Mouse (Mus musculus) heart, postnatal 0 days (tissue): ENCODE measurements around the gene Rhoh. TPM values are rescaled to one million over a fixed set of nuclear protein-coding genes. Genes with fewer than 3 reads are reported as not detected.

Source experiments
- ATAC-seq: fragments of 200-750 bp; cut with Nextera tagmentation; 2 replicates; pipeline ENCODE4 v1.8.0; 2017; ENCODE audit warnings: low read depth, moderate number of reproducible peaks, moderate library complexity; ENCODE audit not compliant: insufficient read depth
- DNase-seq: peaks from one replicate; pipeline ENCODE4 v3.0.0-alpha.2; 2016; ENCODE audit warnings: low spot score
- H3K27ac ChIP-seq: fragments of 300-500 bp; sonication (generic); 2 replicates; pipeline ENCODE4 v1.5.1; 2014; ENCODE audit warnings: low read depth, mild to moderate bottlenecking
- H3K27me3 ChIP-seq: fragments of 300-500 bp; sonication (generic); 2 replicates; pipeline ENCODE4 v1.6.1; 2014; ENCODE audit warnings: low read length, mixed read lengths; ENCODE audit not compliant: control insufficient read depth, insufficient read depth
- H3K36me3 ChIP-seq: fragments of 300-500 bp; sonication (generic); replicated peaks from 2 replicates; pipeline ENCODE4 v1.6.1; 2014; ENCODE audit warnings: low read length, mixed read lengths; ENCODE audit not compliant: control insufficient read depth, insufficient read depth
- H3K4me1 ChIP-seq: fragments of 300-500 bp; sonication (generic); 2 replicates; pipeline ENCODE4 v1.6.1; 2014; ENCODE audit warnings: antibody characterized with exemption; ENCODE audit not compliant: control insufficient read depth, insufficient read depth
- H3K4me2 ChIP-seq: fragments of 300-500 bp; sonication (generic); 2 replicates; pipeline ENCODE4 v1.6.1; 2014; ENCODE audit warnings: low read depth, mild to moderate bottlenecking, low read length, moderate library complexity
- H3K4me3 ChIP-seq: fragments of 300-500 bp; sonication (generic); 2 replicates; pipeline ENCODE4 v1.5.1; 2014; ENCODE audit warnings: low read depth, low read length
- H3K9ac ChIP-seq: fragments of 300-500 bp; sonication (generic); replicated peaks from 2 replicates; pipeline ENCODE4 v1.6.1; 2014; ENCODE audit warnings: low read depth, low read length, mixed read lengths
- H3K9me3 ChIP-seq: fragments of 300-500 bp; sonication (generic); replicated peaks from 2 replicates; pipeline ENCODE4 v1.6.1; 2016; ENCODE audit warnings: low read length; ENCODE audit not compliant: control insufficient read depth
- CTCF ChIP-seq: IDR thresholded peaks from 2 replicates; pipeline ENCODE4 v1.5.1; 2016; ENCODE audit warnings: antibody characterized with exemption, control low read depth, low read depth
- EP300 ChIP-seq: IDR thresholded peaks from 2 replicates; pipeline ENCODE4 v1.6.1; 2016; ENCODE audit warnings: antibody characterized with exemption, low read depth
- WGBS: fragments of 180-500 bp; shearing (Covaris S2); extraction: QIAGEN DNeasy Blood & Tissue Kit; methylation state at CpG from one replicate; pipeline ENCODE4 v1.1.7; 2014; 5-methylcytosine and 5-hydroxymethylcytosine counted together
- polyA plus RNA-seq: library from polyadenylated mRNA; unstranded; fragments of >200 nt; fragmentation: Nextera tagmentation; extraction: Ambion mirVana; gene quantifications from 2 replicates; pipeline ENCODE4 v1.2.1, GENCODE M21; 2015
- total RNA-seq: library from RNA; depleted of rRNA; stranded (reverse); fragments of >200 nt; gene quantifications from 2 replicates; pipeline ENCODE4 v1.2.3, GENCODE M21; 2014; ENCODE audit warnings: low replicate concordance

Rhoh gene
- total and polyA plus RNA-seq, 2 experiments from 2014 or later: 0.34 to 0.41 TPM

DNA sequence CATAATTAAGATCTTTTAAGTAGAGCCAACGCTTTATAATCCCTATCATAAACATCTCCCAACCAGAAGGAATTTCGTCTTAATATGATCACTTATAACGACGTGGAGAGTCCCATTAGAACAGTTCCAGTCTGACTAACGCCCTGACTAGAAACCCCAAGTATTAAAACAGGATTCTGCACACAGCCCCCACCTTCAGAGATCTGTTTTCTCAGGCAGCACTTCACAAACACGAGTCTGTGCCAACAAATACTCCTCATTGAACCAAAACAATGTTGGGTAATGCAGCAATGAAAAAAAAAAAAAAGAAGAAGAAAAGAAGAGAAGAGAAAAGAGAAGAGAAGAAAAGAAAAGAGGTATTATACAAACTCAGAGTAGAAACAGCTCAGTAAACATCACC, 1.6 kb upstream of the Rhoh start:
- peak; percentile 30 for DNase-seq
- 47% methylated on average over 6 of the region's 6 CpGs for WGBS
- peak overlapping the region; percentile 36; the same call in 1 of the 2 replicates for H3K4me2 ChIP-seq
- no peak overlapping the region for H3K4me3 ChIP-seq
- H3K9me3 ChIP-seq: no peaks in the 10 kb centered on the region
- no peak for ATAC-seq
- no peak overlapping the region for H3K9ac ChIP-seq
- H3K27ac ChIP-seq: peak overlapping the region; percentile 51
- H3K4me1 ChIP-seq: peaks cover 6% of the 10 kb centered on the region; the same call in 1 of the 2 replicates
- H3K36me3 ChIP-seq: no peaks in the 10 kb centered on the region
- TF ChIP-seq CTCF: no peak
- TF ChIP-seq EP300: no peak
- no peaks in the 10 kb centered on the region for H3K27me3 ChIP-seq

- Histone ChIP-seq H3K9ac (no peak overlapping the region; the same call in 1 of the 2 replicates), H3K9me3 (no peaks in the 10 kb centered on the region), H3K4me2 (peak overlapping the region; percentile 15; the same call in 1 of the 2 replicates), H3K4me1 (peaks cover 6% of the 10 kb centered on the region; the same call in 1 of the 2 replicates), H3K36me3 (no peaks in the 10 kb centered on the region), H3K27ac (peak overlapping the region; percentile 60; the same call in 1 of the 2 replicates), H3K4me3 (no peak overlapping the region; the same call in 1 of the 2 replicates), H3K27me3 (no peaks in the 10 kb centered on the region)
- DNase-seq: no peak
- ATAC-seq: no peak
- WGBS: 75% methylated on average over 12 of the region's 12 CpGs
- TF ChIP-seq EP300 (no peak), CTCF (no peak)
Measured at GRCm38 (mm10) chr5:65860281-65861000, 572 bp upstream of the Rhoh start.

GRCm38 (mm10) chr5:65862217-65862927, 1.4 kb downstream of the Rhoh start:
- Histone ChIP-seq H3K4me3 (no peak overlapping the region; the same call in 1 of the 2 replicates), H3K4me1 (peaks cover 6% of the 10 kb centered on the region; the same call in 1 of the 2 replicates), H3K36me3 (no peaks in the 10 kb centered on the region), H3K27me3 (no peaks in the 10 kb centered on the region), H3K27ac (no peak overlapping the region), H3K4me2 (no peak overlapping the region), H3K9ac (no peak overlapping the region), H3K9me3 (no peaks in the 10 kb centered on the region)
- ATAC-seq (no peak), DNase-seq (no peak)
- TF ChIP-seq CTCF: no peak
- WGBS: 91% methylated on average over 7 of the region's 7 CpGs

DNA sequence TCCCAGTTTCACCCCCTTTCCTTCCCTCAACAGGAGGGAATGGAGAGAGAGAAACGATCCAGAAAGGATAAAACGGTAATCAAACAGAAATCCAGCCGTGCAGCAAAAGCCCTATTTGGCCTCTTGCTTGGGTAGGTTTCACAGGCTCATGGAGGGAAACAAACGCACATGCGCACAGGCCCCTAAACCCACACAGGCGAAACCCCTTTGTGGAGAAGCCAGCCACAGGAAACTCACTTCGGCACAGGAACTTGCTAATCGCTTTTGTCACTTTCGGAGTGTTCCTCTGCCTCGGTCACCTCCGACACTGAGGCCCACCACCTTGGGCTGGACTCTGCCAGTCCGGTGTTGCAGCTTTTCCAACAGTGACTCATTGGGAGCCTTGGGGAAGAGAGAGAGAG, 2.3 kb downstream of the Rhoh start:
- H3K4me1 ChIP-seq: peaks cover 7% of the 10 kb centered on the region
- no peak overlapping the region; the same call in 1 of the 2 replicates for H3K9ac ChIP-seq
- DNase-seq: no peak
- H3K36me3 ChIP-seq: no peaks in the 10 kb centered on the region
- H3K9me3 ChIP-seq: no peaks in the 10 kb centered on the region
- no peaks in the 10 kb centered on the region for H3K27me3 ChIP-seq
- ATAC-seq: no peak
- H3K4me3 ChIP-seq: peak overlapping the region; percentile 32; the same call in 1 of the 2 replicates
- TF ChIP-seq EP300 (no peak), CTCF (no peak)
- no peak overlapping the region for H3K27ac ChIP-seq
- no peak overlapping the region; the same call in 1 of the 2 replicates for H3K4me2 ChIP-seq
- 58% methylated on average over 12 of the region's 12 CpGs for WGBS

DNA sequence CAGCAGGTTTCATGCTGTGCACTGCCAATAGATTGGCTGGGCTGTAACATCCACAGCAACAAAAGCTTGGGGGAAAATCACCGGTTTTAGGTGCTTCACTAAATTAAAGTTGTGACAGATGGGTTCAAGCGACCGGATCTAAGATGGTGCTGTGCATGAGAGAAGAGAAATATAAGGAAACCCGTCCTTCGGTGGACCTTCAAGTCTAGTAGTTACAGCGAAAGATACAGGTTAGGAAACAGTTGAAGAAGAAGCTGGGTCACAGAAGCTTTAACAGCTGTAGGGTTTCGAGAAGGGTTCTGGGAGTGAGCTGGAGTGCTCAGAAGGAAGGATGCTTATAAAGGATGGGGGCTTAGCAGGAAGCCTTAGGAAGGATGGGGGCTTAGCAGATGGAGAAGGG, 3.5 kb downstream of the Rhoh start:
- Histone ChIP-seq H3K27ac (no peak overlapping the region), H3K27me3 (no peaks in the 10 kb centered on the region), H3K4me1 (peaks cover 5% of the 10 kb centered on the region), H3K9me3 (no peaks in the 10 kb centered on the region), H3K36me3 (no peaks in the 10 kb centered on the region), H3K4me2 (peak overlapping the region; percentile 11; the same call in 1 of the 2 replicates), H3K4me3 (peak overlapping the region; percentile 32; the same call in 1 of the 2 replicates), H3K9ac (no peak overlapping the region; the same call in 1 of the 2 replicates)
- 88% methylated on average over 7 of the region's 7 CpGs for WGBS
- DNase-seq (no peak), ATAC-seq (no peak)
- TF ChIP-seq CTCF (no peak), EP300 (no peak)
